Mouse (Mus musculus) left cerebral cortex, adult 18-20 months (tissue): ENCODE measurements around the gene Prss29. TPM values are rescaled to one million over a fixed set of nuclear protein-coding genes. Genes with fewer than 3 reads are reported as not detected.
A peak's percentile ranks its signal among the peaks of the same experiment; 100 is the strongest.

Experiments
- DNase-seq, 2 experiments: peaks; one replicate each; pipeline ENCODE4 v3.0.0; 2021 to 2022; ENCODE audit warnings: low spot score in 2 of 2, mixed read lengths in 1 of 2
- long read RNA-seq, 2 experiments: library from polyadenylated mRNA; stranded (forward); transcript quantifications; one replicate each; pipeline ENCODE4 v2.0.0; 2021
- total RNA-seq, 2 experiments: library from RNA; stranded (reverse); gene quantifications; 2 replicates each; pipeline ENCODE4 v1.2.3; 2021

Prss29 gene
- not detected for total RNA-seq
- long read RNA-seq, experiment 1: 0 reads
- long read RNA-seq, experiment 2: 0 reads

DNA sequence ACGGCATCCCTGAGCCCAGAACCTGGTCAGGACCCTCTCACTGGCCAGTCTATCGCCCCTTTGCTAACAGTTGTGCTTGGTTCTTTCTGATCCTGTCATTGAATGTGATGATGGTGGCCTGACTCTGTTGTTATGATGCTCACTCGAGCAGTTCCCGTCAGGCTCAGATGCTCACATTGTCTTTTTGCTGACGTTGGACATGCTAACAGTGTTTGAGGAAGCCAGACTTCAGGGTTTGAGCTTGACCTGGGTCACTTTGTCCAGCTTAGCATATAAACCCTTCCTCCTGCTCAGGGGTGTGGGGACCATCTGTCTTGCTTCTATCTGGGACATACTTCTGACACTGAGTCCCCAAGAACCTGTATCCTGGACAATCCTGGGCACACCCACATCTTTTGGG is at the start of gene Prss29:
Prss29 (plus strand) TSS at position 301 of the 400 bp plus-strand sequence.
- DNase-seq: no peak

DNA sequence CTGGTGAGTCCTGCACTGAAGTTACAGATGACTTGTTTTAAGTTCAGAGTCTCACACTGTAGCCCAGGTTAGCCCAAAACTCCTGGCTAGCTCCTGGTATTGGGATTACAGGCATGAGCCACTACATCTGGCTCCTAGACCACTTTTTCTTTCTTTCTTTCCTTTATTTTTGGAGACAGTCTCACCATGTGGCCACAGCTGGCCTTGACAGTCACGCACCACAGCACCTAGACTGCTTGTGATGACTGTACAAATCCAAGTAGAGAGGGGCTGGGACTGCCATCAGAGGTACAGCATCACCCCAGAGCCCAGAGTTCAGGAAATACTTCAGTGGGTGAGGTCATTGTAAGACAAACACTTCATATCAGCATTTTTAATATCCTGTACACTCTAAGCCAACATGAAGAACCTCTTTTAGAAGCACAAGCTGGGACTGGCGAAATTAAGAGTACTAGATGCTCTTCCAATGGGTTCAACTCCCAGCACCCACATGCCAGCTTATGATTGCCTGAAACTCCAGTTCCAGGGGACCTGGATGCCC is 47.6 kb upstream of the Prss29 start:
- no peak for DNase-seq

- DNase-seq: no peak
These were observed 46.1 kb upstream of the Prss29 start for GRCm38 (mm10) chr17:25272326-25272725.

GRCm38 (mm10) chr17:25272951-25273705 is 45.3 kb upstream of the Prss29 start:
- peak; percentile 80 to 86 for DNase-seq

DNA sequence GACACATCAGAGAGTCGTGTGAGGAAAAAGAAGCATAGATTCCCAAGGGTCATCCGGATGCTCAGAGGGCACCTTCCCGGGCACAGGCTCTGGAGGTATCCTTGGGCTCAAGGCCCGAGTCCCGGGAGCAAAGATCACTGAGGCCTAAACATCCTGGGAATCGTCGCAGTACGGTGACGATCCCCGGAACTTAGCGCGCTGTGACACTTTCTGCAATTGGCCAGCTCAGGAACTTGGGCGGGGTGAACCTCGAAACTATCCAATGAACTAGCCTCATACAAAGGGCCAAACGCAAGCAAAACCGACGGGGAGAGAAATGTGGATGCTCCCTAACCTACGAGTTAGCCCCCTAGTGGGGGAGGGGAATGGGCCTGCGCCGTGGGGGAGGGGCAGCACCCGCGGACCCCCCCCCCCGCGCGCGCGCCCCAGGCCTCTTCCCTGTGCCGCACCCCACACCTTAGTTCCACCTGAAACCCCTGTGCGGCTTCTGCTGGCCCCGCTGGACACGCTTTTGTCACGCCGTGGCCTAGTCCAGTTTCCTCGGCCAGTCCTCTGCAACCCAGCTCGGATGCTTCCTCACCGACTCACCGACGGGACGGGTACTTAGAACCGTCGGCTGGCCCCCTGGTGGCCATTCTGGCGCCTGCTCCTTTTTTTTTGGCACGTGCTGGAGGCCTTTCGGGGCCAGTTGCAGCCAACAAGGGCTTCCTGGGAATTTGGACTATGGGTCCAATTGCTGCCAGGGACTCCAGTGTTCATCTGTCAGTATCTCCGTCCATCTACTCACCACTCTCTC is 44.5 kb upstream of the Prss29 start:
- peak; percentile 92 to 93 for DNase-seq

DNA sequence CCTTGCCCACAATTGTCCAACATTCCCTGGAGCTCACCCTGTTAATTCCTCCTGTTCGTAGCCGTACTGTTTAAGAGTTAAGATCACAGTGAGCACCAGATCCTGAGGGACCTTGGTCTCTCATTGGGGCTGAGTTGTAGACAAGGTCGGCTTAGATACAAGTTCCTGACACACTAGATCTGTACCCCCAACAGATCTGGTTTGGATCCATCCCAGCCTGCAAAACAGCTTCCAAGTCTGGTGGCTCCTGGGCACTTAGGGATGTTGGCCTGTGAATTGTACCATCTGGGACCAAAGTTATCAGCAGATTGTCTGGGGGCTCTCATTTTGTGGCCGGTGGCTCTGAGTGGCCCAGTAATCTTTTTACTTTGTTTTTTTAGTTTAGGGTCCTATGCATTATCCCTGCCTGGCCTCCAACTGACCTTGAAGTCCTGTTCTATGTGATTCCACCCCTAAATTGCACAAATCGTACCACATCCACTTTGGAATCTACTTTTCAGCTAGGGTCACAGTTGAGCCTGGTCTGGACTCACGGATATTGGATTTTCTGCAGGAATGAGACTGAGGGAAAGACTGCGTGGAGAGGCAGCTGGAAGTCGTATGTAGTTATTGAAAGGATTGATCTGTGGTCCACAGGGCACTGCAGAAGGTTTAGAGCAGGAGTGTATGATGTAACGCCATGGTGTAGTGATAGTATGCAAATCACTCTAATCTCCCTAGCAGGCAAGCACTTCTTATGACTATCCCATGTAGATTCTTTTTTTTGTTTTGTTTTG is 43.7 kb upstream of the Prss29 start, which contains the start of gene Ube2i:
Ube2i (minus strand) TSS at position 52 of the 776 bp plus-strand sequence.
- DNase-seq: no peak

DNA sequence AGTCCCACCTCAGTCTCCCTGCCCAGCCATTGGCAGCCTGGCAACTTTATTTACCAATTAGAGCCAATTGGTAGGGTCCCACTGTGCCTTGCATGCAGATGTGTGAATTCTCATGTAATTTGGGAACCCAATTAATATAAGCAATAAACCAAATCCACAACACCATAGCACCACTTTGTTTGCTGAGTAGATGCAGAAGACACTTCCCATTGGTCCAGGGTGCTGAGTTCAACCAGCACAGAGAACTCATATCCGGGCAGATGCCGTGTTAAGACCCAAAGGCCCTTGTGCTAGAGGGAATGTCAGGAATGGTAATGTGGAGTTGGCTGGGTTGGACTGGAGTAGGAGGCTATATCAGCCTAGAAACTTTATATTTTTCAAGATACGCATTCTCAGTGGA is 42.6 kb upstream of the Prss29 start:
- DNase-seq: no peak

- no peak for DNase-seq
These were observed 36.3 kb upstream of the Prss29 start for GRCm38 (mm10) chr17:25282133-25282532.

- peak; percentile 46 to 73 for DNase-seq
These were observed 33.4 kb upstream of the Prss29 start for GRCm38 (mm10) chr17:25285033-25285432.

DNA sequence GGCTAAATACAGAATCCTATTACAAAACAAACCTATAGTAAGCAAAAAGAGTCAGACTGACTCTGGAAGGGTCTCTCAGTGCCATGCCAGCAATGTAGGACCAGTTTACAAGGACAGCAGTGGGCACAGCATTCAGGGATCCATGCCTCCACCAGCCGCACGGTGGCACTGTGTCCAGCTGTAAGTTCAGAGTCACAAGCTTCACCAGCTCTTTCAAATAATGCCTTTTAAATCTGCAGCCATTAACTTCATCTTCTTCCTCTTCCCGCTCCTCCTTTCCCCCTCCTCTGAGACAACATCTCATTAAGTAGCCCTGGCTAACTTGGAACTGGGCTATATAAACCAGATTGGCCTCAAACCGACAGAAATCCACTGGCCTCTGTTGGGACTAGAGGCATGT is 29.6 kb upstream of the Prss29 start:
- DNase-seq: peak; percentile 49 to 58

DNA sequence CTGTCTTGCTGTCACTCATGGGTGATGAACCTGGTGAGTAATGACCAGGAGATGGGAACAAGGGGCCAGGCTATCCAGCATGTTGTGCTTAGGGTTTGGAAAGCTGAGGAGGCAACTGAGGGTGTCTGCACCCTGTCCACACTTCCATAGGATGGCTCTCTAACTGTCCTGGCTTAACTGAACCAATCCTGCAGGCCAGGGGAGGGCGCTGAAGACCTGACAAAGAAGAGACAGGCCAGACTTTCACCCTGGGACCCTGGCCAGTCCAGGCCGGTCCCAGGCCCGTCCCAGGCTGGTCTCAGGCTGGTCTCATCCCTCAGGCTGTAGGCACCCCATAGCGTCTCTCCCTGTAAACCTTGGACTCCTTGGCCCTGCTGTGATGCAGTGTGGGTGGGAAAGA is 28.0 kb upstream of the Prss29 start:
- no peak for DNase-seq

DNA sequence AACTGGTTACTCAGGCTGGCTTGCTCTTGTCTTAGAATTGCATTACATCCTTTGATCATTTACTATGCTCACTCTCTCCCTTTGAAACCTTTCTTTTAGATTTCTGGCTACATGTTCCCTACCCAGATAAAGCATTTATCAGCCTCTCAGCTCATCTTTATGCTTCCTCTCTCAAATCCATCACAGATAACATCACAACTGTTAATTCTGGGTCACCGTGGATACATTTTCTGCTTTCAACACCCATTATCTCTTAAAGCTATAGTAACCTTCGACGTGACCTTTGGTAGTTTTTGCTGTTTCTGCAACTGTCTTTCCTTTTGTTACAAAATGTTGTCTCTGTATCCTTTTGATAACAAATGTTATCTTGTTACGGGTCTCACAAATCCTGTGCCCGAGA is 25.0 kb upstream of the Prss29 start:
- no peak for DNase-seq

DNA sequence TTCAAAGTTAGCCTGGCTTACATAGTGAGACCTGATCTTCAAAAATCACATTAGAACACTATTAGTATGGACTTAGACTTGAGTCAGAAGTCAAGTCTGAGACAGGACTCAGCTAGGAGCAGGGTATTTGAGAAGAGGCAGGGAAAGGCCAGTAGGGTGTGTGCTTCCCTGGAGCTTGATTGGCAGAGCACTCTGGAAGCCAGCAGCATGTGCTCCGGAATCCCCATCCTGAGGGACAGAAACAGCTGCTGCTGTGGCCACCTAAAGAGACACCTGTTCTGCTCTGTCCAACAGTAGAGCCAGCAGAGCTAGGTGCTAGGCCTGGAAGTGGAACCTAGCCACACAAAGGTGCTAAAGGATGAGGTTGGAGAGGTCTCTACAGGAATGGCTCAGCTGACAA is 24.3 kb upstream of the Prss29 start:
- DNase-seq: no peak

DNA sequence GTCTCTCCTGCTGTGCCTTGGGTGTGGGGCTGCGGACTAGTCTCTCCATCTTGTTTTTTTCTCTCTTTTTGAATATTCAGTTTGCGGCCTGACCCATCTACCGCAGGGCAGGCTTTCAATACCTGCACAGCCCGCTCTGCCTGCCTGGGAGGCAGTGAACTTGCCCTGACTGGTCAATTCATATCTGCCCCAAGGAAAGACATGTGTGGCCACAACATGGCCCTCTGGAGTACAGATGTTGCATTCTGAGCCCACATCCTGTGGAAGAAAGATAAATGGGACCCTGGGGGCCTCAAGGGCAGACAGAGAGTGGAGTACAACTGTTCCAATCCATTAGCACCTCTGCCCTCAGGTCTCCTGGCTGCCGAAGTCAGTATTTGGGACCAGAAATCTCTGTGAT is 20.4 kb upstream of the Prss29 start, which contains the start of gene Prss34:
Prss34 (plus strand) TSS at position 301 of the 400 bp plus-strand sequence.
- DNase-seq: no peak

DNA sequence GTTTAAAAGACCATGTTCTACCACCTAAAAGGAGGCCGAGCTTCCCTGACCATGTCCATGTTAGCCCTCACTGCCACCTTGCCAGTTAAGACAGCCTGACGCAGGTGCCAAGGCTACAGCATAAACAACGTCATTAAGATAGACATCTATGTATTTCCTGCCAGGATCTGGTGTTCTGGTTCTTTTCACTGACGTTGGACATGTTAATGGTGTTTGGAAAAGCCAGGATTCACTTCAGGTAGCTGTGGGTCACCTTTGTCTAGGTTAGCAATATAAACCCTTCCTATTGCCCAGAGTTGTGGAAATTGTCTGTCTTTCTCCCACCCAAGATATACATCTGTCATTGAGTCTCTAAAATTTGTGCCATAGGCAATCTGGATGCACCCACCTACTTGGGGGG is 10.1 kb upstream of the Prss29 start, which contains the start of gene Prss28:
Prss28 (plus strand) TSS at position 301 of the 400 bp plus-strand sequence.
- no peak for DNase-seq

DNA sequence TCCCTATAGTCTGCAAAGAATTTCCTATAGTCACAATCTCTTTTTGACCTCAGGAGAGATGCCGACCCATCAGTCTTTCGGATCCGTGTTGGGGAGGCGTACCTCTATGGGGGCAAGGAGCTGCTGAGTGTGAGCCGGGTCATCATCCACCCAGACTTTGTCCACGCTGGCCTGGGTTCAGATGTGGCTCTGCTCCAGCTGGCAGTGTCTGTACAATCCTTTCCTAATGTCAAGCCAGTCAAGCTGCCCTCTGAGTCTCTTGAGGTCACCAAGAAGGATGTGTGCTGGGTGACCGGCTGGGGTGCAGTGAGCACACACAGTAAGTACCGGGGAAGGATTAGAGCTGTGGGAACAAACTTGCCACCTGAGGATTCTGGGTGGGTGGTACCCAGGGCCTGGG is 2.4 kb downstream of the Prss29 start:
- no peak for DNase-seq

DNA sequence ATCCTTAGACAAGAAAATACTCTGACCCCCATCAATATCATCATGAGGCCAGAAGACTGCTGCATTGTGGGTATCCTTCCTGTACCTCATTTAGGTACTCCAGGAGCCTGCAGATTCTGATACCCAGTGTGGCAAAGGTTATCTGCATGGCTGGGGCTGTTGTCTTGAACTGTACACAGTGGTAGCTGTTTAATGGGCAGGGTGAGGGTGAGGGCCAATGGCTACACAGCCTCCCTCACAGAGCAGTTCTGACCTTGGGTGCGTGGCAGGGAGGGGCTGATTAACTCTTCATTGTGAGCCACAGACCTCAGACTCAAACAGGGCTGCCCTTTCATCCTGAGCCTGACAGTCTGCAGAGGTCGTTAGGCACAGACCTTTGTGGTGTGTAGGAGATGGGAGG is 4.5 kb downstream of the Prss29 start:
- DNase-seq: no peak

DNA sequence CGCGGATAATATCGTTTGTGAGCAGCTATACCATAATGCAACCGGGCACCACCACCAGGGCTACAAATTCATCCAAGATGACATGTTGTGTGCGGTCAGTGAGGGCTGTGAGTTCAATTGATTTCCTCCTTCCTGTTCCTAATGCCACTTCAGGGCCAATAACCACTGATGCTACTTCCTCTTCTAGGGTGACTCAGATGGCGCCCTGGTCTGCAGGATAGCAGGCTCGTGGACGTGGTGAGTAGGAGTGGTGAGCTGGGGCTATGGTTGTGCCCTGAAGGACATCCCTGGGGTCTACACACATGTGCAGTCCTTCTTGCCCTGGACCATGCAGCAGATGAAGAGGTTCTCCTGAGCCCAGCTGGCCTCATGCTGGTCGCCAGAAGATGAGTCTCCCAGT is 13.9 kb downstream of the Prss29 start:
- no peak for DNase-seq

DNA sequence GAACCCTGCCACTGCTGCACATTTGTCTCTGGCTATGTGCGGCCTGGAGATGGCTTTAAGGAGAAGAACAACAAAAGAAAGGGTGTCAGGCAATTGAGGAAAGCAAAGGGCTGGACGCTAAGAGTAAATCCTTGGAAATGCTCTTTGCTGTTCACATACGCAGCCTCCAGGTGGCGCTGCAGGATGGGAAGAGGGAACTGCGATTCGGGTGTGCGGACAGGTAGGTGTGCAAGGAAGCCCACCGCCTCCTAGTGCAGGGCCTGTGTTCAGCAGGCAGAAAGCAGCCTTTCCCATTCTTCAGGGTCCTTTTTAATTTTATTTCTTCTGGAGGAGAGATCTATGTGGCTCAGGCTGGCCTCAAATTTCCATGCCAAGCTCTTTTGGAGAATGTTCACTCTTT is 15.5 kb downstream of the Prss29 start:
- DNase-seq: peak; percentile 63 to 71

DNA sequence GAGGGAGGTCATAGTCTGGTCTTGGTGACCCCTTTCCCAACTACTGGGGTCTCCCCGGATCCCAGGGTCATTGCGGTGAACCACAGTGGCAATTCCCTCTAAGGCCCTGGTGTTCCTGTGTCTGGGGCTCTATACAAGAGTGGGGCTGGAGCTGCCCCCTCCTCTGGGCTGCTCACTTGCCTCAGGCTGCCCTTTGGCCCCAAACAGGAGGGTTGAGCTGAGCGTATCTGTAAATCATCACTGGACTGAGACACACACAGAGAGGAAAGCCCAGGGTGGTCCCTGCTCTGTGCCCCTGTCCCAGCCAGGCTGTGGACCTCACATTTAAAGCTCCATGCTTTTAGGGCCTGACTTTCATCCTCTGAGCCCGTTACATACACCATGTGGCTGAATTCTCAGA is 19.8 kb downstream of the Prss29 start:
- DNase-seq: no peak

GRCm38 (mm10) chr17:25340003-25340402 is 21.5 kb downstream of the Prss29 start:
- no peak for DNase-seq
